Comparison of ENCODE assay signal across 8 mouse cellular contexts in genomic region chr1:131963085-131963951, GRCm38 (mm10). TPM values are rescaled to one million over a fixed set of nuclear protein-coding genes. Genes with fewer than 3 reads are reported as not detected.
DNase-seq lines count a peak whose midpoint lies in the region; ATAC-seq and TF ChIP-seq lines count a peak whose summit lies in the region.

No protein-coding gene starts in this region.

- H3K4me1 ChIP-seq in forebrain, embryonic 14.5 days (ENCODE audit: control insufficient read depth, insufficient read depth, low read length): peaks cover 3% of the 10 kb centered on the region
- H3K4me1 ChIP-seq in intestine, postnatal 0 days (replicated peaks; ENCODE audit: control insufficient read depth, insufficient read depth, low read length): no peaks in the 10 kb centered on the region

- under 1% methylated on average over 74 of the region's 76 CpGs for WGBS in forebrain, embryonic 14.5 days
- 1% methylated on average over 71 of the region's 76 CpGs for WGBS in intestine, postnatal 0 days

- no peak for TF ChIP-seq CTCF in intestine, postnatal 0 days (IDR thresholded peaks at IDR 0.05; ENCODE audit: low read depth)

- H3K27ac ChIP-seq in forebrain, embryonic 14.5 days (ENCODE audit: low read depth, low read length): no peak overlapping the region
- no peak overlapping the region for H3K27ac ChIP-seq in intestine, postnatal 0 days (ENCODE audit: low read depth, low read length)

- H3K27me3 ChIP-seq in forebrain, embryonic 14.5 days (replicated peaks; ENCODE audit: control insufficient read depth, insufficient read depth, low read length): no peaks in the 10 kb centered on the region; the same call in 1 of the 2 replicates
- peaks cover 42% of the 10 kb centered on the region for H3K27me3 ChIP-seq in intestine, postnatal 0 days (replicated peaks; ENCODE audit: control insufficient read depth, insufficient read depth, low read length)

- H3K9ac ChIP-seq in forebrain, embryonic 14.5 days (ENCODE audit: low read length): peak overlapping the region; percentile 75
- H3K9ac ChIP-seq in intestine, postnatal 0 days (ENCODE audit: low read depth, low read length): peak overlapping the region; percentile 42

- no peaks in the 10 kb centered on the region for H3K9me3 ChIP-seq in forebrain, embryonic 14.5 days (replicated peaks; ENCODE audit: control insufficient read depth, low read length)
- no peaks in the 10 kb centered on the region for H3K9me3 ChIP-seq in intestine, postnatal 0 days (ENCODE audit: control insufficient read depth)

- H3K4me3 ChIP-seq in forebrain, embryonic 14.5 days (ENCODE audit: low read depth, low read length): peak overlapping the region; percentile 81
- peak overlapping the region; percentile 68 for H3K4me3 ChIP-seq in intestine, postnatal 0 days (ENCODE audit: low read depth, low read length)

- DNase-seq in heart, adult 11 months: peak; percentile 92
- DNase-seq in heart, adult 9 months (ENCODE audit: low spot score in 2 of 2): no peak
- DNase-seq in R1 (ENCODE audit: low read depth, low spot score): peak; percentile 64
- DNase-seq in forebrain, embryonic 14.5 days (ENCODE audit: low spot score): peak; percentile 39
- no peak for DNase-seq in layer of hippocampus, adult 18-20 months (ENCODE audit: low spot score in 2 of 2)
- DNase-seq in spleen, postnatal 4 days (ENCODE audit: low spot score in 2 of 2): no peak

- no peaks in the 10 kb centered on the region for H3K36me3 ChIP-seq in forebrain, embryonic 14.5 days (ENCODE audit: control insufficient read depth, insufficient read depth, low read length)
- no peaks in the 10 kb centered on the region for H3K36me3 ChIP-seq in intestine, postnatal 0 days (ENCODE audit: control insufficient read depth, insufficient read depth)

- H3K4me2 ChIP-seq in forebrain, embryonic 14.5 days (ENCODE audit: low read length): peak overlapping the region; percentile 98
- H3K4me2 ChIP-seq in intestine, postnatal 0 days (replicated peaks; ENCODE audit: low read depth): peak overlapping the region; percentile 100

- peak; percentile 77 for ATAC-seq in forebrain, embryonic 14.5 days
- peak; percentile 72 for ATAC-seq in intestine, postnatal 0 days
- peak; percentile 23 for ATAC-seq in megakaryocyte-erythroid progenitor cell, adult 5-6 weeks (replicated peaks; ENCODE audit: low FRiP score, low TSS enrichment, poor library complexity, severe bottlenecking)

RNA-seq across cellular contexts. Expression of gene Slc45a3, which starts 0.6 kb away (rescaled TPM):
- 1.5 and 1.8 TPM in 2 replicates for polyA plus RNA-seq in forebrain, embryonic 14.5 days (2014; fragmentation: Nextera tagmentation; extraction: Ambion mirVana)
- polyA plus RNA-seq in intestine, postnatal 0 days (2015; fragmentation: Nextera tagmentation; extraction: Ambion mirVana): 2.5 and 2.7 TPM in 2 replicates
- total RNA-seq in megakaryocyte-erythroid progenitor cell, adult 5-6 weeks (2014; fragmentation: Nextera tagmentation): 19.5 and 39.2 TPM in 2 replicates
- total RNA-seq in megakaryocyte-erythroid progenitor cell, adult 5-6 weeks (2017): 12.0 and 14.8 TPM in 2 replicates
- total RNA-seq in layer of hippocampus, adult 18-20 months (2021): under 1 TPM; 0.72 to 0.89 TPM

RNA-seq across cellular contexts. Expression of gene Elk4, which starts 44.1 kb away (rescaled TPM):
- polyA plus RNA-seq in forebrain, embryonic 14.5 days (2014; fragmentation: Nextera tagmentation; extraction: Ambion mirVana): 14.8 and 17.0 TPM in 2 replicates
- 16.4 and 19.6 TPM in 2 replicates for polyA plus RNA-seq in intestine, postnatal 0 days (2015; fragmentation: Nextera tagmentation; extraction: Ambion mirVana)
- 97.8 and 135 TPM in 2 replicates for total RNA-seq in megakaryocyte-erythroid progenitor cell, adult 5-6 weeks (2014; fragmentation: Nextera tagmentation)
- 88.1 and 90.9 TPM in 2 replicates for total RNA-seq in megakaryocyte-erythroid progenitor cell, adult 5-6 weeks (2017)
- total RNA-seq in layer of hippocampus, adult 18-20 months (2021): 10 to 100 TPM; 55.3 to 64.3 TPM

RNA-seq across cellular contexts. Expression of gene Nucks1, which starts 53.0 kb away (rescaled TPM):
- 33.0 and 37.4 TPM in 2 replicates for polyA plus RNA-seq in forebrain, embryonic 14.5 days (2014; fragmentation: Nextera tagmentation; extraction: Ambion mirVana)
- 25.9 and 30.4 TPM in 2 replicates for polyA plus RNA-seq in intestine, postnatal 0 days (2015; fragmentation: Nextera tagmentation; extraction: Ambion mirVana)
- 155 and 223 TPM in 2 replicates for total RNA-seq in megakaryocyte-erythroid progenitor cell, adult 5-6 weeks (2014; fragmentation: Nextera tagmentation)
- total RNA-seq in megakaryocyte-erythroid progenitor cell, adult 5-6 weeks (2017): 308 and 361 TPM in 2 replicates
- total RNA-seq in layer of hippocampus, adult 18-20 months (2021): 100 to 1,000 TPM; 158 to 166 TPM

Comparison
In these comparisons a context has a peak if more than half of its experiments do, and no peak if none do; other contexts are left out.
1. DNase-seq: peak in heart, adult 11 months (single experiment), R1 (single experiment) and forebrain, embryonic 14.5 days (single experiment); none in heart, adult 9 months (0 of 2), layer of hippocampus, adult 18-20 months (0 of 2) and spleen, postnatal 4 days (0 of 2).
2. ATAC-seq: peak in every context shown above with its lines; median percentile 77 in forebrain, embryonic 14.5 days; 72 in intestine, postnatal 0 days; 23 in megakaryocyte-erythroid progenitor cell, adult 5-6 weeks.
3. RNA of gene Slc45a3, which starts 0.6 kb away (total RNA-seq): 12.0 to 39.2 TPM in megakaryocyte-erythroid progenitor cell, adult 5-6 weeks; 0.72 to 0.89 TPM in layer of hippocampus, adult 18-20 months; every median in the first group is over 4 times any median in the second.